Mouse (Mus musculus) erythroblast, embryonic 14.5 days (primary cell): Measurements from ENCODE around the gene Mthfs.
"Not testable (repeated sequence)": the region's sequence is repeated elsewhere in the genome, so short reads cannot be mapped to it uniquely, and the experiment has no call there.

ENCODE experiments used
- GATA1 ChIP-seq: IDR thresholded peaks from 2 replicates; pipeline ENCODE4 v1.6.1; 2012; ENCODE audit warnings: low read length, inconsistent platforms, mixed read lengths
- TAL1 ChIP-seq: IDR thresholded peaks from 3 replicates; pipeline ENCODE4 v1.6.1; 2012; ENCODE audit warnings: low read length, inconsistent platforms, mixed read lengths

- TF ChIP-seq TAL1, GATA1: not testable (repeated sequence)
Observed at GRCm38 (mm10) chr9:89197509-89197908, 13.0 kb upstream of the Mthfs start.
